Mouse (Mus musculus) heart, embryonic 12.5 days (tissue): Measurements from ENCODE around the gene Wnt8b. TPM values are rescaled to one million over a fixed set of nuclear protein-coding genes. Genes with fewer than 3 reads are reported as not detected.

Source experiments
- ATAC-seq: fragments of 200-750 bp; cut with Nextera tagmentation; 2 replicates; pipeline ENCODE4 v1.8.0; 2017; ENCODE audit warnings: moderate TSS enrichment, moderate library complexity; ENCODE audit not compliant: insufficient number of reproducible peaks, low FRiP score
- H3K27ac ChIP-seq: fragments of 300-500 bp; sonication (generic); 2 replicates; pipeline ENCODE4 v1.5.1; 2016; ENCODE audit warnings: mild to moderate bottlenecking, moderate library complexity; ENCODE audit not compliant: poor library complexity, severe bottlenecking
- H3K27me3 ChIP-seq: fragments of 300-500 bp; sonication (generic); replicated peaks from 2 replicates; pipeline ENCODE4 v1.6.1; 2016; ENCODE audit warnings: mild to moderate bottlenecking, moderate library complexity
- H3K36me3 ChIP-seq: fragments of 300-500 bp; sonication (generic); 2 replicates; pipeline ENCODE4 v1.6.1; 2016; ENCODE audit warnings: mild to moderate bottlenecking, moderate library complexity
- H3K4me1 ChIP-seq: fragments of 300-500 bp; sonication (generic); replicated peaks from 2 replicates; pipeline ENCODE4 v1.6.1; 2016; ENCODE audit warnings: mild to moderate bottlenecking
- H3K4me2 ChIP-seq: fragments of 300-500 bp; sonication (generic); 2 replicates; pipeline ENCODE4 v1.6.1; 2016; ENCODE audit warnings: mild to moderate bottlenecking, moderate library complexity
- H3K4me3 ChIP-seq: fragments of 300-500 bp; sonication (generic); 2 replicates; pipeline ENCODE4 v1.5.1; 2016; ENCODE audit warnings: mild to moderate bottlenecking
- H3K9ac ChIP-seq: fragments of 300-500 bp; sonication (generic); 2 replicates; pipeline ENCODE4 v1.6.1; 2016; ENCODE audit warnings: mild to moderate bottlenecking, moderate library complexity
- H3K9me3 ChIP-seq: fragments of 300-500 bp; sonication (generic); replicated peaks from 2 replicates; pipeline ENCODE4 v1.6.1; 2016; ENCODE audit warnings: mild to moderate bottlenecking, moderate library complexity
- WGBS: fragments of 180-500 bp; shearing (Covaris S2); methylation state at CpG from one replicate; pipeline ENCODE4 v1.1.7; 2016; 5-methylcytosine and 5-hydroxymethylcytosine counted together
- polyA plus RNA-seq: library from polyadenylated mRNA; unstranded; fragments of >200 nt; fragmentation: Nextera tagmentation; extraction: Ambion mirVana; gene quantifications from 2 replicates; pipeline ENCODE4 v1.2.1, GENCODE M21; 2016

Wnt8b gene
- polyA plus RNA-seq, 1 experiment from 2014 or later, result not detected

DNA sequence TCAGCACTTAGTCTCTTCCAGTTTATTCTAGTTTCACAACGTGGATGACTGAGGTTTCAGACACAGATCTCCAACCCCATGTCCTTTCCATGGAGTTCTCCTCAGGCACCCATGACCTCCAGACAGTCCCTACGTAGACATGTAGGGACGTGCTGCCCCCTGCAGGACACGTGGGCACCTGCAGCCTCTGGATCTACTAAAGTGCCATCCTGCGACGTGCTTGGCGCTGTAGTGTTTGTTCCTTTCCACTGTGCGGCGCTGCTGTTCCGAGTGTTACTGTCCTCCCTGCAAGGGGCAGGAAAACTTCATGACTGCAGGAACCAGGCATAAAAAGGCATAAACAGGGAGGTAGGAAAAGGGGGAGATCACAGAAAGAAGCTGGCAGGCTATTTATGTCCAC is 19.1 kb upstream of the Wnt8b start:
- no peak for ATAC-seq
- Histone ChIP-seq H3K4me3 (no peak overlapping the region), H3K4me2 (no peak overlapping the region), H3K27ac (no peak overlapping the region), H3K9ac (no peak overlapping the region), H3K36me3 (no peaks in the 10 kb centered on the region), H3K27me3 (peaks cover 7% of the 10 kb centered on the region; the same call in 1 of the 2 replicates), H3K4me1 (no peaks in the 10 kb centered on the region), H3K9me3 (no peaks in the 10 kb centered on the region)
- WGBS, result 2% methylated on average over 10 of the region's 10 CpGs

DNA sequence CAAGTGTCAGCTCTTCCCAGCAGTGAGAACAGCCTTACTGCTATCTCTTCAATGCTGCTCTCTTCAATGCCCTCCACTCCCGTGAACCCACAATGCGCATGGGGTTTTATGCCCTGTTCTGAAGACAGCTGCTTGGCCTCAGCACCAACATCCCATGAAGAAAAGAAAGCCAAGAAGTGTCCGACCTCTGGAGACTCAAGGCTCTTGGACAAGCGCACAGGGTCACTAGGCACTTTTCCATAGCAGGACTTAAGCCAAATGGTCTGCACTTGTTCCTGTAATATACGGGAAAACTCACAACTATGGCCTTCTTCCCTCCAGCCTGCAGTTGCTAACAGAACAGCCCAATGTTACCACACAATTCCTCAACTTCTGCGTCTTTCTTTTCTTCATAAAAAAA is 18.0 kb upstream of the Wnt8b start:
- ATAC-seq, result no peak
- WGBS, result 75% methylated on average over 6 of the region's 6 CpGs

DNA sequence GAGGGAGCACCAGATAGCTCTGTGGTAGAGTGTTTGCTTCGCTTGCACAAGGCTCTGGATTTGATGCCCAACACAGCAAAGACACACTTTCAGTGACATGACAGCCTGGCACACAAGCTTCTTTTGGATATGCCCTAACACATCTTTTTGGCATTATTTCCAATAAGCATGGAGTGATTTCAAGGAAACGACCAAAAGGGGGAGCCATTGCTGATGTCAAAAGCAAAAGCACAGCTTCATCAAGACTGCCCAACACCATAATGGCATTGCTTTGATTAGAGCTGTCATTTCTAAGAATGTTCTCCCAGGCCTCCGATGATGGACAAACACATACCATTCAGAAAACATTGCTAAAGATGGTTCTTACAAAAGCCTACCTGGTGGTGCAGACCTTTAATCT is 16.7 kb upstream of the Wnt8b start:
- H3K27me3 ChIP-seq, result peaks cover 7% of the 10 kb centered on the region; the same call in 1 of the 2 replicates
- ATAC-seq, result no peak
- 53% methylated on average over 3 of the region's 3 CpGs for WGBS

More for the DNA sequence above, 18.0 kb upstream of the Wnt8b start:
- no peaks in the 10 kb centered on the region for H3K9me3 ChIP-seq
- H3K27me3 ChIP-seq, result peaks cover 7% of the 10 kb centered on the region; the same call in 1 of the 2 replicates
- no peaks in the 10 kb centered on the region for H3K4me1 ChIP-seq
- H3K9ac ChIP-seq, result no peak overlapping the region
- no peaks in the 10 kb centered on the region for H3K36me3 ChIP-seq
- no peak overlapping the region for H3K4me3 ChIP-seq
- no peak overlapping the region for H3K27ac ChIP-seq
- H3K4me2 ChIP-seq, result no peak overlapping the region

DNA sequence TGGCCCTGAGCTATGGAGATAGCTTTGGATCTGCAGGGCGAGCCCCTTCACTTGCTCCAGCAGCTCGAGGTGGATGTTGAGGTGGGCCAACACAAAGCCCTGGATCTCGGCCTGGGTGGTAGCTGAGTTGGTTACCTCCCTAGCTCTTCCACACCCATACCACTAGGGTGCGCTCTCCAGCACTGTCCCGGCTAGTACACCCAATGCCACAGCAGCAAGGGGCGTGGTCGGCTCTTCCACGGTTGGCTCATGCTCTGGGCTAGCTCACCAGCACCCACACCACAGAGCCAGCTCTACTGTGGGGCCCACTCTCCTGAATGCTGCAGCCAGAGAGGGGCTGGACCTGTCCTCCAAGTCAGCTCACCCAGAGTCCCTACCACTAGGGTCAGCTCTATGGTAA is 6.0 kb upstream of the Wnt8b start:
- 9% methylated on average over 8 of the region's 8 CpGs for WGBS
- Histone ChIP-seq H3K4me3 (no peak overlapping the region), H3K36me3 (no peaks in the 10 kb centered on the region), H3K27ac (no peak overlapping the region), H3K4me2 (no peak overlapping the region), H3K4me1 (no peaks in the 10 kb centered on the region), H3K9me3 (0 out of 2 replicates have a peak, but pooled peaks cover 3% of the 10 kb centered on the region), H3K9ac (no peak overlapping the region), H3K27me3 (peaks cover 12% of the 10 kb centered on the region)
- peak; percentile 29; the same call in 1 of the 2 replicates for ATAC-seq

More for the DNA sequence above, 16.7 kb upstream of the Wnt8b start:
- H3K27ac ChIP-seq, result no peak overlapping the region
- no peaks in the 10 kb centered on the region for H3K4me1 ChIP-seq
- H3K4me2 ChIP-seq, result no peak overlapping the region
- no peak overlapping the region for H3K9ac ChIP-seq
- no peaks in the 10 kb centered on the region for H3K36me3 ChIP-seq
- H3K4me3 ChIP-seq, result no peak overlapping the region
- no peaks in the 10 kb centered on the region for H3K9me3 ChIP-seq

DNA sequence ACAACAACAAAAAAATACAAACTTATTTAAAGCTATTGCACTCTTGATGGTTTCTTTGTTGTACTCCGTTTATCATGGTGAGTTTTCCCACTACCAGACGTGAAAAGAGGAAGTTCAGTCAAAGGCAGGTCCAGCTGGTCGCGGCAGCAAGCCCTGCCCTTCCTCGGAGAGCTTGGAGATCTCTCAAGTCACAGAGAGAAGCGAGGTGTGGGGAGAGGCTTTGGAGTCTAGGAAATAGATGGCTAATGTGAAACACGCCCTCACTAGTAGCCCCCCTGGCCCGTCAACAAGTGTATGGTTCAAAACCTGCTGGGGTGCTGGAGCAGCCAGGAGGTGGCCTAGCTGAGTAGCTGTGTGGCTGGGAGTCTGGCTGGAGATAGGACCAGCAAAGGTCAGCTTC is 3.2 kb downstream of the Wnt8b start:
- H3K27ac ChIP-seq, result no peak overlapping the region
- H3K9ac ChIP-seq, result no peak overlapping the region
- H3K4me3 ChIP-seq, result no peak overlapping the region
- ATAC-seq, result no peak
- H3K4me1 ChIP-seq, result 0 out of 2 replicates have a peak, but pooled peaks cover 5% of the 10 kb centered on the region
- no peaks in the 10 kb centered on the region for H3K9me3 ChIP-seq
- no peak overlapping the region for H3K4me2 ChIP-seq
- H3K36me3 ChIP-seq, result no peaks in the 10 kb centered on the region
- WGBS, result 45% methylated on average over 8 of the region's 8 CpGs
- H3K27me3 ChIP-seq, result peaks cover 39% of the 10 kb centered on the region

DNA sequence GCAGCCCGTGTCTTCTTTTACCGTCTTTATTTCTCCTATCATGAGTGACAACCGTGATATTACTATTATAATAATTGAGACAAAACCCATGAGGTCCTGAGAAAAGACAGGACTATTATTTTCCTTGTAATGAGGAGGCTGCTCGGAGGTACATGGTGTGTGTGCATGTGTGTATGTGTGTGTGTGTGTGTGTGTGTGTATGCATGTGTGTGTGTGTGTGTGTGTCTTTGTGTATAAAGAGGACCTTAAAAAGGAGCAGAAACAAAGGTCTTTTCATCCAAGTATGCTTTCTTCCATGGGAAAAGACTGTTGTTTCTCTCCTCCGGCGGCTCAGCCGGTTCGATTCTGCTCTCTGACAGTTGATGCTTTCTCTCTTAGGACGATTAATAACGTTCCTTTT is 3.7 kb downstream of the Wnt8b start:
- no peak for ATAC-seq

DNA sequence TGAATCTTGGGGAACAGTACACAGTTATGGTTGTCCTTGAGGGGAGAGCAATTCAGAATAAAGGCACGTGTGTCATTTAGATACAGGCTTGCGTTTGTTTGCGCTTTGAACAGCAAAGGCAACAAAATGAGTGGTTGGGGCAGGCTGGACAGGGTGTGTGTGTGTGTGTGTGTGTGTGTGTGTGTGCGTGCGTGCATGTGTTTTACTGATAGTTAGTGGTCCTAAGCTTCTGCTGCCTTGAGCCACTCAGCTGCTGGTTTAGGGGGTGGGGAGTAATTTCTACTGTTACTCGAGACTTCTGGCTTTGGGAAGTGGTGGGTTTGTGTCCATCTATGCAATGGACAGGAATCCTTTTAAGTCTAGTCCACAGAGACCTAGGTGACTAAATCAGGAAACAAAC is 5.7 kb downstream of the Wnt8b start:
- H3K4me3 ChIP-seq, result no peak overlapping the region
- WGBS, result 61% methylated on average over 6 of the region's 6 CpGs
- 0 out of 2 replicates have a peak, but pooled peaks cover 11% of the 10 kb centered on the region for H3K4me1 ChIP-seq
- H3K9me3 ChIP-seq, result no peaks in the 10 kb centered on the region
- no peak overlapping the region for H3K27ac ChIP-seq
- no peak overlapping the region for H3K4me2 ChIP-seq
- no peak for ATAC-seq
- peaks cover 32% of the 10 kb centered on the region for H3K27me3 ChIP-seq
- H3K9ac ChIP-seq, result no peak overlapping the region
- H3K36me3 ChIP-seq, result no peaks in the 10 kb centered on the region

More for the DNA sequence above, 3.7 kb downstream of the Wnt8b start:
- Histone ChIP-seq H3K27ac (no peak overlapping the region), H3K4me1 (0 out of 2 replicates have a peak, but pooled peaks cover 5% of the 10 kb centered on the region), H3K9ac (no peak overlapping the region), H3K4me3 (no peak overlapping the region), H3K36me3 (no peaks in the 10 kb centered on the region), H3K9me3 (no peaks in the 10 kb centered on the region), H3K27me3 (peaks cover 39% of the 10 kb centered on the region), H3K4me2 (no peak overlapping the region)
- 76% methylated on average over 10 of the region's 10 CpGs for WGBS

DNA sequence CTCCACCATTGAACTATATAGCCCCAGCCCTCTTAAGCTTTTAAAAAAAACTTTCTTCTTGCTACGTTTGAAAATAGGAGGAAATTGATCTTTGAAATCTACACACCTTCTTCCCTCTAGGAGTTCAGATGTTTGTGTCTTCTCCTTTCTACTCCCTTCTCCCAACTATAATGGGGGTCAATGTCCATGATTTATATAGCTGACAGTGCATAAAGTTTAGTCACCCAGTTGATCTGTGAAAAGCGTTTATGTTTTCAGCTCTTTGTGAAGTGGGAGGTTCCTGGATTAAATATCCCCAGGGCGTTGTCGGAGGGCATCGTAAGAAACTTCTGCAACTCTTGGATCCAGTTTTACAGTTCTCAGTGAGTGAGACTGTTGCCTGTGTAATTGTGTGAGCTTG is 7.0 kb downstream of the Wnt8b start:
- 0 out of 2 replicates have a peak, but pooled peaks cover 11% of the 10 kb centered on the region for H3K4me1 ChIP-seq
- no peaks in the 10 kb centered on the region for H3K36me3 ChIP-seq
- no peak overlapping the region for H3K4me3 ChIP-seq
- no peak overlapping the region for H3K9ac ChIP-seq
- 67% methylated on average over 5 of the region's 5 CpGs for WGBS
- ATAC-seq, result no peak
- peaks cover 38% of the 10 kb centered on the region for H3K27me3 ChIP-seq
- no peak overlapping the region for H3K4me2 ChIP-seq
- H3K27ac ChIP-seq, result no peak overlapping the region
- no peaks in the 10 kb centered on the region for H3K9me3 ChIP-seq

DNA sequence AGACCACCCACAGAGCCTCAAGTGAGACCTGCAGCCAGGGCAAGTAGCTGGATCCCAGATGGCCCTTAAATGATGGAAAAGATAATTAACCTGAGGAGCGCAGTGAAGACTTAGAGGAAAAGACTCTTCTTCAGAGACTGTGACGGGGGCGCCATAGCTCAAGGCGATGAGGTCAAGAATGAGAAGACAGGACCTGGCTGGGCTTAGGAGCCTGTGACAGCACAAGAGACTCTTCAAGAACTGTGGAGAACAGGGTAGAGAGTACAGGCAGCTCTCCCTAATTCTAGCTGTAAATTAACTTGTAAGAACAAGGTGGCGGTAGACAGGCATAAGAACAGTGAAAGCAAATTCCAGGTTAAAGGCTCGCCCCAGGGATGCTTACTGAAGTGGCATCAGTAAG is 8.7 kb downstream of the Wnt8b start:
- 0 out of 2 replicates have a peak, but pooled peaks cover 7% of the 10 kb centered on the region for H3K4me1 ChIP-seq
- H3K27ac ChIP-seq, result no peak overlapping the region
- WGBS, result 67% methylated on average over 6 of the region's 6 CpGs
- ATAC-seq, result no peak
- H3K9me3 ChIP-seq, result no peaks in the 10 kb centered on the region
- H3K9ac ChIP-seq, result no peak overlapping the region
- peaks cover 49% of the 10 kb centered on the region for H3K27me3 ChIP-seq
- no peaks in the 10 kb centered on the region for H3K36me3 ChIP-seq
- H3K4me3 ChIP-seq, result no peak overlapping the region
- H3K4me2 ChIP-seq, result no peak overlapping the region

DNA sequence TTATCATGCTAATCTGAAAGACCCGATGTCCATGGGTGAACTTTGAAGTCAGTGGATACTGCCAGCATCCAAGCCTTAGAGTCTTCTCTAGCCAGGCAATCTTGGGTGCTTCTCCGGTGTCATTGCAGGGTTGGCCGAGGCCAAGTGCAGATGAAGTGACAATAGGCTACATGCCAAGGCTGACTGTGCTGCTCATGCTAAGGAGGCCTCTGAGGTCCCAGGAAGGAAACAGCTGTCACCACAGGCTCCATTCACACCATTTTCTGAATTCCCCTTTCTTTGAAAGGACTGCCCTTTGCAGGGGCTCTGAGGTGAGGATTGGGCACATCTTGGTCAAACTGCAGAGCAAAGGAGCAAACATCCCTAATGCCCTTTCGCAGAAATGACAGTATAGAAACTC is 9.5 kb downstream of the Wnt8b start:
- H3K27me3 ChIP-seq, result peaks cover 54% of the 10 kb centered on the region
- H3K4me3 ChIP-seq, result no peak overlapping the region
- H3K36me3 ChIP-seq, result no peaks in the 10 kb centered on the region
- no peak overlapping the region for H3K4me2 ChIP-seq
- 51% methylated on average over 4 of the region's 4 CpGs for WGBS
- 0 out of 2 replicates have a peak, but pooled peaks cover 7% of the 10 kb centered on the region for H3K4me1 ChIP-seq
- no peak overlapping the region for H3K27ac ChIP-seq
- H3K9me3 ChIP-seq, result no peaks in the 10 kb centered on the region
- H3K9ac ChIP-seq, result no peak overlapping the region
- no peak for ATAC-seq

DNA sequence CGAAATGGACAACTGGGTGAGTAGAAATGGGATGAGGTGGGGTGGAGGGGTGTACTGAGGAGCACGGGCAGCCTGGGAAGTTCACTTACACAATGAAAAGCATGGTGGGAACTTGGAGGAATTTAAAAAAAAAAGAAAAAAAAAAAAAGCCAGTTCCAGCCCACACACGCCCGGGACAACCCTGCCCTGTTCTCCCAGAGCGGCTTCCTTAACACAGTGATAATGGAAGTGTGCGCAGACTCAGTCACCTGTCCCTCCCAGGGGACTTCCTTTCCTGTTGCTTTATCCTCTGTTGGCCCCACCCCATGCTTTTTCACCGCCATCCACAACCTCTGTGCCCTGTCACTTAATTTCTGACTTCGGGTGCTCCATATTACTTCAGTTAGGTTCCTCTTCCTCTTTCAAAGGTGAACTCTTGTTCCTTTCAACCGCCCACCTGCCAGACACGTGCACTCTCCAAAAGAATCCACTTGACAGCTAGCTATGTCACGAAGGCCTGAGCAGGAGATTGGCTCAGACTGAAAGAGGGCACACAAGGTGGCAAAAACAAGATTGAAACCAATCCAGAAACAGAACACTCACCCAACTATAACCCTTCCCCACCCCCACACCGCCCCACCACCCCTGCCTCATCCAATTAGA is 17.4 kb downstream of the Wnt8b start:
- 6% methylated on average over 12 of the region's 12 CpGs for WGBS
- peaks cover 32% of the 10 kb centered on the region for H3K4me1 ChIP-seq
- peak overlapping the region; percentile 50; the same call in 1 of the 2 replicates for H3K4me3 ChIP-seq
- no peak overlapping the region for H3K27ac ChIP-seq
- no peak overlapping the region for H3K9ac ChIP-seq
- no peak for ATAC-seq
- peaks cover 87% of the 10 kb centered on the region for H3K27me3 ChIP-seq
- H3K4me2 ChIP-seq, result peak overlapping the region; percentile 90
- H3K9me3 ChIP-seq, result no peaks in the 10 kb centered on the region
- no peaks in the 10 kb centered on the region for H3K36me3 ChIP-seq
